Mouse (Mus musculus): ENCODE results near the gene Card9.
A peak's percentile ranks its signal among the peaks of the same experiment; 100 is the strongest.

GRCm38 (mm10) chr2:26351358-26352290 lies 9.1 kb downstream of the Card9 start, which contains the start of gene Dnlz:
- 0 out of 2 replicates have a peak, but pooled peaks have one; percentile 6 for TF ChIP-seq POU5F1 (IDR thresholded peaks at IDR 0.05; ENCODE audit: borderline replicate concordance, low read length)
- TF ChIP-seq CTCF (conservative IDR thresholded peaks at IDR 0.05; ENCODE audit: low read length) = peak; percentile 30
- no peak for TF ChIP-seq NANOG (IDR thresholded peaks at IDR 0.05; ENCODE audit: borderline replicate concordance, low read length)

All from E14TG2a.4 (cell line).